Mouse (Mus musculus): ENCODE results near the gene Acp7.

DNA sequence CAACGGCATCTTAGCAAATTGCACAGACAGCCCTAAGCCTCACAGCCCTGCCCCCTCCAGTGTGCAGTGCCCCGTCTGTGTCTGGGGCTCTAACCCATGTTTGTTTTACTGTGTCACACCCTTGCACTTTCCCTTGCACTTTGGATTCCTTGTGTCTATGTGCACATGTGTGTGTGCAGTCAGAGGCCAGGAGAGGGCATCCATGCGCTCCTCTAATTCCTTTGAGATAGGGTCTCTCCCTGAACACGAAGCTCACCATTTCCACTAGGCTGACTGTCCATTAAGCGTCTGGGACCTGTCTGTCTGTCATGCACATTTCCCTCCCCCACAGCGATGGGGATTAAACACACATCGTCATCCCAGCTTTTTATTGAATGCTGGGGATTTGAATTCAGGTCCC is 15.9 kb upstream of the Acp7 start:
- TF ChIP-seq CTCF (IDR thresholded peaks at IDR 0.05; ENCODE audit: low read depth, low read length) (no peak), POLR2AphosphoS5 (IDR thresholded peaks at IDR 0.05; ENCODE audit: insufficient replicate concordance, low read depth, low read length) (no peak), TAL1 (conservative IDR thresholded peaks at IDR 0.05; ENCODE audit: low read depth, low read length) (no peak), GATA1 (IDR thresholded peaks at IDR 0.05; ENCODE audit: borderline replicate concordance, low read length) (no peak), GATA2 (IDR thresholded peaks at IDR 0.05; ENCODE audit: borderline replicate concordance, low read depth, low read length) (no peak)

Data from G1E (cell line).